Mouse (Mus musculus): ENCODE data around the gene Kcnh3. TPM values are rescaled to one million over a fixed set of nuclear protein-coding genes. Genes with fewer than 3 reads are reported as not detected.

Gene Kcnh3
- polyA plus RNA-seq, 1 experiment from 2014 or later = 0.68 TPM

DNA sequence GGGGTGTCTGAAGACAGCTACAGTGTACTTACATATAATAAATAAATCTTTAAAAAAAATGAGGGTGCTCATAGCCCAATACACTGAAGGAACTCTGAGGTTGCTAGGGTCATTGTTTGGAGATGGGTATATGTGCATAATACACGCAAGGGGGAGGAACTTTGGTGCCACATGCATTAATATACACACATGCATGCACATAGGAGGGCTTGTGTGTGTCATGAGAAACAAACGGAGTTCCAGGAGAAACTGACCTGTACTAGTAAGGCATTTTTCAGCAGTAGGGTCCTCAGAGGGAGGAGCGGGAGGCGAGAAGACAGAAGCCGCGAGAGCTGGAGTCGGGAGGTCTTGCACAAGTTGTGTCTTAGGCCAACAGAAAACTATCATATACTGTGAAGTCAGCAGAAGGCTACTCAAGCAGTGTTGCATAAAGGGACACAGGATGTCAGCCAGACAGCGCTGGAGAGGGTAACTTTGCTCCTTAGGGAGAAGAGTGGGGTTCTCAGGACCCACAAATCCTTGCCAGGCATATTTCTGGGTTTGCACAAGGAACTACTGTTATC lies 34.6 kb downstream of the Kcnh3 start:
- Histone ChIP-seq H3K4me3 (0 out of 2 replicates have a peak overlapping the region, but pooled peaks have one; percentile 8), H3K36me3 (no peaks in the 10 kb centered on the region), H3K9me3 (no peaks in the 10 kb centered on the region), H3K9ac (no peak overlapping the region), H3K27ac (no peak overlapping the region), H3K4me2 (peak overlapping the region; percentile 40; the same call in 1 of the 2 replicates), H3K4me1 (no peaks in the 10 kb centered on the region), H3K27me3 (no peaks in the 10 kb centered on the region)
- ATAC-seq (ENCODE audit: insufficient number of reproducible peaks, low FRiP score, low TSS enrichment, low read depth) = no peak
- 62% methylated on average over 8 of the region's 8 CpGs for WGBS

- Histone ChIP-seq H3K4me1 (no peaks in the 10 kb centered on the region), H3K36me3 (no peaks in the 10 kb centered on the region), H3K27ac (no peak overlapping the region), H3K4me2 (peak overlapping the region; percentile 44), H3K9ac (no peak overlapping the region), H3K9me3 (no peaks in the 10 kb centered on the region), H3K4me3 (peak overlapping the region; percentile 17; the same call in 1 of the 2 replicates), H3K27me3 (no peaks in the 10 kb centered on the region)
- ATAC-seq (ENCODE audit: insufficient number of reproducible peaks, low FRiP score, low TSS enrichment, low read depth) = no peak
- 4% methylated on average over 7 of the region's 10 CpGs for WGBS
Measured at GRCm38 (mm10) chr15:99259730-99260252, 35.1 kb downstream of the Kcnh3 start.

DNA sequence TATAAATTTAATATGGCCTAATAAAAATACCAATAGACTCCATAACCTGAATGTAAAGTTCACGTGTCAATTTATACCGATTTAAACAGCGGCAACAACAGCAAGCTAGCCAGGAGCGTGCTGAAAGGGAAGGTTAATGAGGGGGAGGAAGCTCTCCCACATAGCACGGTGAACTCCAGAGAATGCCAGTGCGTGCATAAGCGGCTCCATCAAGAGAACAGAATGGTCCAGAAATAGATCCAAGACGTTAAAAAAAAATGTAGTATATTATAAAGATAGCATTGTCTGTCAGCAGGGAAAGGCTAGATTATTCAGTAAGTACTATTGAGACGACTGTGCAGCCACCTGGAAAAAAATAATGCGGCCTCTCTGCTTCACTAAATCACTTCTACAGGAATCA lies 38.0 kb downstream of the Kcnh3 start:
- WGBS = 29% methylated on average over 10 of the region's 10 CpGs
- Histone ChIP-seq H3K27me3 (no peaks in the 10 kb centered on the region), H3K9me3 (no peaks in the 10 kb centered on the region), H3K9ac (no peak overlapping the region), H3K4me3 (no peak overlapping the region), H3K36me3 (no peaks in the 10 kb centered on the region), H3K4me1 (no peaks in the 10 kb centered on the region), H3K4me2 (no peak overlapping the region), H3K27ac (no peak overlapping the region)
- no peak for ATAC-seq (ENCODE audit: insufficient number of reproducible peaks, low FRiP score, low TSS enrichment, low read depth)

DNA sequence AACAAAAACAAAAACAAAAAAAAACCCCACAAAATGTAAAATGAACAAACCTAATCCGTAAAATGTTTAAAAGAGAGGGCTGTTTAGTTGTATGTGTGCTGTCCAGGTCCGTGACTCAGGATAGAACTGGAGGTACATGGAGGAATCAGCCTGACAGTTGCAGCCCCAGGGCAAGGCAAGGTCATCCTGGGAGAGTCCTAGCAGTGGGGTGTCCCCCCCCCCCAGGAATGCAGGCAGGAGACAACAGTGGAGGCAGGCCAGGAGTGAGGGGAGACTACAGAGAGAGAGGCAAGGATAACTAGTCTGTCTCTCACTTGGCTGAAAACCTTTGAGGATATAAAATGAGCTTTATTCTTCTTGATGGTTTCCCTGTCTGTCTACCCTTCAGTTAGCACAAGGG lies 39.7 kb downstream of the Kcnh3 start:
- Histone ChIP-seq H3K9me3 (no peaks in the 10 kb centered on the region), H3K9ac (no peak overlapping the region), H3K4me2 (no peak overlapping the region), H3K36me3 (no peaks in the 10 kb centered on the region), H3K27ac (no peak overlapping the region), H3K27me3 (no peaks in the 10 kb centered on the region), H3K4me3 (no peak overlapping the region), H3K4me1 (no peaks in the 10 kb centered on the region)
- 66% methylated on average over 2 of the region's 2 CpGs for WGBS
- no peak for ATAC-seq (ENCODE audit: insufficient number of reproducible peaks, low FRiP score, low TSS enrichment, low read depth)

DNA sequence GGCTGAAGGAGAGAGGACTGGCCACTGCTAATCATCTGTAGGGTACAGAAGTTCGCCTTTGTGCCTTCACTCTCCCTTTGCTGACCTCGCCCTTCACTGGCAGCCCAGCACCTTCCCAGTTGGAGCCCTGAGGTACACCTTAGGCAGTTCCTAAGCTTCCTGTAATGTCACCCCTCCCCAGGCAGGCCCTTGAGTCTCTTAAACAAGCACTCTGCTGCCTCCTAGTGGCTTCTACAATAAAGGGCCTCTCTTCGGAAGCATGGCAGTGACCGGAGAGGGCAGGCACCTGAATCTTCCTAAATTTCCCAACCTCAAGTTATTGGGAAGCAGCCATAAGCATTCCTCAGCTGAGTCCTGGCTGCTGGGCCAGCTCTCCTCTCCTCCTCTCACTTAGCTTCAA lies 41.0 kb downstream of the Kcnh3 start:
- no peak overlapping the region for H3K4me3 ChIP-seq
- H3K4me2 ChIP-seq = no peak overlapping the region
- no peaks in the 10 kb centered on the region for H3K4me1 ChIP-seq
- H3K27me3 ChIP-seq = no peaks in the 10 kb centered on the region
- 0 out of 2 replicates have a peak, but pooled peaks have one; percentile 33 for ATAC-seq (ENCODE audit: insufficient number of reproducible peaks, low FRiP score, low TSS enrichment, low read depth)
- no peak overlapping the region for H3K9ac ChIP-seq
- WGBS = 23% methylated on average over 4 of the region's 4 CpGs
- H3K36me3 ChIP-seq = no peaks in the 10 kb centered on the region
- no peak overlapping the region for H3K27ac ChIP-seq
- no peaks in the 10 kb centered on the region for H3K9me3 ChIP-seq

DNA sequence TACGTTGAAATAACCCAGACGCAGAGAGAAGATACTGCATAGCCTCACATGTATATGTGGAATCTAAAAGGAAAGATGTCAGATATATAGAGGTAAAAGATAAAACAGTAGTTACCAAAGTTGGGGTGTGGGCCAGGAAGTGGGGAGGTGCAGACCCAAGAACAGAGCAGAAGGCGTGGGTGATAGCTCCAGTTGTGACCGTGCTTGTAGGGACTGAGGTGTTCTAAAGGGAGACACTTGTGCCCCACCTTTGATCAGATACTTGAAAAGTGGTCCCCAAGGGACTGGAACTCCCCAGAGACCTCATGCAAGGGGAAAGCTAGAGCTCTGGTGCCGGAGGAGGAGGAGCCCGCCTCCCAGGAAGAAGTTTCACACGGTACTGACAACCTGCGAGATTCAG lies 51.4 kb downstream of the Kcnh3 start:
- H3K4me2 ChIP-seq = no peak overlapping the region
- no peak overlapping the region for H3K27ac ChIP-seq
- no peaks in the 10 kb centered on the region for H3K9me3 ChIP-seq
- no peak overlapping the region for H3K9ac ChIP-seq
- no peak for ATAC-seq (ENCODE audit: insufficient number of reproducible peaks, low FRiP score, low TSS enrichment, low read depth)
- H3K27me3 ChIP-seq = no peaks in the 10 kb centered on the region
- no peaks in the 10 kb centered on the region for H3K36me3 ChIP-seq
- no peak overlapping the region for H3K4me3 ChIP-seq
- peaks cover 15% of the 10 kb centered on the region for H3K4me1 ChIP-seq
- whole genome bisulfite sequencing = 78% methylated on average over 8 of the region's 8 CpGs

DNA sequence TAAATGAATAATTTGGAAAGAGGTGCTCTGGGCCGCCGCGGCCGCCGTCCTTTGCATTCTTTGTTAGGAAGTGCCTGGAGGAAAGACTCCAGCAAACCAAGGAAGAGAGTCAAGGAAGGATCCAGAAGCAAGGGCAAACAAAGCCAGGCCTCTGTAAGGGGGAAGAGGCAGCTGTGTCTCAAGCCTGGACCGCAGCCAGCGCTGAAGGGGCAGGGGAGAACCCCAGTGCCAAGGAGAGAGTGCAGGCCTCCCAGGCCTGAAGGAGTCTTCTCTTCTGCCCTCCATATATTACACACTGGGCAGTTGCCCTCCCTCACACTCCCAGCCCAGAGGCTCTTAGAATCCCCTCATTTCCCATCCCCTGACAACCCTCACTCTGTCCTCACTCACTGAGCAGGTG lies 53.6 kb downstream of the Kcnh3 start:
- no peaks in the 10 kb centered on the region for H3K36me3 ChIP-seq
- H3K4me3 ChIP-seq = no peak overlapping the region
- 0 out of 2 replicates have a peak overlapping the region, but pooled peaks have one; percentile 17 for H3K27ac ChIP-seq
- no peak overlapping the region for H3K9ac ChIP-seq
- ATAC-seq (ENCODE audit: insufficient number of reproducible peaks, low FRiP score, low TSS enrichment, low read depth) = no peak
- WGBS = 53% methylated on average over 7 of the region's 7 CpGs
- H3K4me2 ChIP-seq = no peak overlapping the region
- no peaks in the 10 kb centered on the region for H3K9me3 ChIP-seq
- peaks cover 10% of the 10 kb centered on the region for H3K4me1 ChIP-seq
- H3K27me3 ChIP-seq = no peaks in the 10 kb centered on the region

DNA sequence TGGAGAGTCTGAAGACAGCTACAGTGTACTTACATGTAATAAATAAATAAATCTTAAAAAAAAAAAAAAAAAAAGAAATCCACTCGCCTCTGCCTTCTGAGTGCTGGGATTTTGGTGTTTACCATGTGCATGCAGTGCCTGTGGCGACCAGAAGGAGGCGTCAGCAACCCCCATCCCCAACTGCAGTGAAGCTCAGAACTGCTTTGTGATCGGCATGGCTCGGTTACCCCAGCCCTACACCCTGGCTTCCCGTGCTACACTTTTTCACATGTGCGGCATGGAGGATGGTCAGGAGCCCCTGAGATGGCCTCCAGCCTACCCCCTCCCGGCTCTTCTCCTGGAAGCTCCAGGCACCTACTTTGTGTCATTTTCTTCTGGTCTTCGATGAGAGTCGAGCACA lies 58.8 kb downstream of the Kcnh3 start:
- no peak for ATAC-seq (ENCODE audit: insufficient number of reproducible peaks, low FRiP score, low TSS enrichment, low read depth)
- Histone ChIP-seq H3K27me3 (no peaks in the 10 kb centered on the region), H3K4me1 (peaks cover 2% of the 10 kb centered on the region), H3K36me3 (no peaks in the 10 kb centered on the region), H3K4me3 (no peak overlapping the region), H3K27ac (no peak overlapping the region), H3K4me2 (no peak overlapping the region), H3K9ac (no peak overlapping the region), H3K9me3 (no peaks in the 10 kb centered on the region)
- WGBS = 70% methylated on average over 10 of the region's 10 CpGs

DNA sequence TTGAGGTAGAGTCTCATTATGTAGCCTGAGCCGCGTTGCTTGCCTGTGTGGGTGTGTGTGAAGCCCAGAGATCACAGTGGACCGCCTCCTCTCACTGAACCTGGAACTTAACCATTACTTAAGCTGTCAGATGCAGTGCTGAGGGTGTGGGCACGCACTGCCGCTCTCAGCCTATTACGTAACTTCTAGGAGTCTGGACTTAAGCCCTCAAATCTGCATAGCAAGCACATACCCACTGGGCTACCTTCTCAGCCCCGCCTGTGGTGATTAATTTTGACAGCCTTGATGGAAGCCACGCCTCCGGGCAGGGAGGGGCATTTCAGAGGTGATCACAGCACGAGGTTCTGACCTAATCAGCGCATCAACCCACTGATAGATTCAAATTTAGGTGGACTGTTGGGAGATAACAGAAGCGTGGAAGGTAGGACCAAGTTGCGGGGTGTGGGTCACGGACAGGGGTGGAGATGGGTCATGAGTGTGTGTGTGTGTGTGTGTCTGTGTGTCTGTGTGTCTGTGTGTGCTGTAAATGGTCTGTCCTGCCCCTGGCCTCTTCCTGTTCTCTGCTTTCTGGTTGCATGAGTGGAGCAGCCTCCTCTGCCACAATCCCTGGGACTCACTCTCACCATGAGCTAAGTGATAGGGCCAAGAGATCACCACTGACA lies 60.0 kb downstream of the Kcnh3 start:
- no peak overlapping the region for H3K4me2 ChIP-seq
- no peaks in the 10 kb centered on the region for H3K36me3 ChIP-seq
- H3K4me1 ChIP-seq = no peaks in the 10 kb centered on the region
- H3K27ac ChIP-seq = no peak overlapping the region
- H3K27me3 ChIP-seq = no peaks in the 10 kb centered on the region
- H3K4me3 ChIP-seq = no peak overlapping the region
- H3K9me3 ChIP-seq = no peaks in the 10 kb centered on the region
- no peak for ATAC-seq (ENCODE audit: insufficient number of reproducible peaks, low FRiP score, low TSS enrichment, low read depth)
- no peak overlapping the region for H3K9ac ChIP-seq
- WGBS = 39% methylated on average over 14 of the region's 14 CpGs

DNA sequence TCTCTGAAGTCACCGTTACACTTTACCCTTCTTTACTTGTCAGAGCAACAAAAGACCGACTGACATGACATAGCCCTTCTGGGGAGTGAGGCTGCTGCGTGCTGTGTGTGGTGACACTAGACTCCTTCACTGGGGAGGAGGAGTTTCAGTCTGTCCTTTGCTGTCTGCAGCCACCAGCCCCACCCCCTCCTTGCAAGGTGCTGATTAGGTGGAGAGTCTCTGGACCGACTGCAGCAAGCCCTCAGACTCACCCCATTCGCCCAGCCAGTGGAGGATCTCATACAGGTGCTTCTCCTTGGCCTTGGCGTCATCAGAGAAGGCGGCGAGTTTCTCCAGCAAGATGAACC lies 60.5 kb downstream of the Kcnh3 start:
- H3K27ac ChIP-seq = no peak overlapping the region
- H3K36me3 ChIP-seq = no peaks in the 10 kb centered on the region
- H3K4me2 ChIP-seq = no peak overlapping the region
- WGBS = 50% methylated on average over 8 of the region's 8 CpGs
- no peak overlapping the region for H3K9ac ChIP-seq
- no peaks in the 10 kb centered on the region for H3K4me1 ChIP-seq
- no peak overlapping the region for H3K4me3 ChIP-seq
- no peaks in the 10 kb centered on the region for H3K27me3 ChIP-seq
- H3K9me3 ChIP-seq = no peaks in the 10 kb centered on the region
- ATAC-seq (ENCODE audit: insufficient number of reproducible peaks, low FRiP score, low TSS enrichment, low read depth) = no peak

DNA sequence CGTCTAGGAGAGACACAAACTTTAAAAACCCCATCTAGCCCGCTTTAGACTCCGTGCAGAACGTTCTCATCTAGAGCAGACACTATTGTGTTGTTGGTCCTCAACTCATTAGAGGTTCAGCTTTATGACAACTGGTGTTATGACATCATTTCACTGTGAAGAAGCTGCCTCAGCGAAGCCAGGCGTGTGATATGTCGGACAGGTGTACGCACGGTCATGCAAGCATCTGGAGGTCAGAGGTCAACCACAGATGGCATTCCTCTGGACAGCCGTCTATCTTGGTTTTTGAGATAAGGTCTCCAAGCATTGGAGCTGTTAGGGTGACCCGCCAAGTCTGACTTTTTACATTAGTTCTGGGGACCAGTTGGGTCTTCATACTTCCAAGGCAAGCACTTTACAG lies 65.9 kb downstream of the Kcnh3 start:
- no peaks in the 10 kb centered on the region for H3K9me3 ChIP-seq
- no peak overlapping the region for H3K27ac ChIP-seq
- peaks cover 8% of the 10 kb centered on the region; the same call in 1 of the 2 replicates for H3K4me1 ChIP-seq
- H3K4me2 ChIP-seq = no peak overlapping the region
- H3K4me3 ChIP-seq = no peak overlapping the region
- H3K9ac ChIP-seq = no peak overlapping the region
- no peaks in the 10 kb centered on the region for H3K27me3 ChIP-seq
- no peaks in the 10 kb centered on the region for H3K36me3 ChIP-seq
- WGBS = 85% methylated on average over 11 of the region's 11 CpGs
- ATAC-seq (ENCODE audit: insufficient number of reproducible peaks, low FRiP score, low TSS enrichment, low read depth) = no peak

Measured in limb, embryonic 15.5 days (tissue).